Mouse (Mus musculus): ENCODE data around the gene Tmem39a. TPM values are rescaled to one million over a fixed set of nuclear protein-coding genes. Genes with fewer than 3 reads are reported as not detected.

Gene Tmem39a
- total and polyA plus RNA-seq, 3 experiments: 52.3 to 137 (median 61.9) TPM

DNA sequence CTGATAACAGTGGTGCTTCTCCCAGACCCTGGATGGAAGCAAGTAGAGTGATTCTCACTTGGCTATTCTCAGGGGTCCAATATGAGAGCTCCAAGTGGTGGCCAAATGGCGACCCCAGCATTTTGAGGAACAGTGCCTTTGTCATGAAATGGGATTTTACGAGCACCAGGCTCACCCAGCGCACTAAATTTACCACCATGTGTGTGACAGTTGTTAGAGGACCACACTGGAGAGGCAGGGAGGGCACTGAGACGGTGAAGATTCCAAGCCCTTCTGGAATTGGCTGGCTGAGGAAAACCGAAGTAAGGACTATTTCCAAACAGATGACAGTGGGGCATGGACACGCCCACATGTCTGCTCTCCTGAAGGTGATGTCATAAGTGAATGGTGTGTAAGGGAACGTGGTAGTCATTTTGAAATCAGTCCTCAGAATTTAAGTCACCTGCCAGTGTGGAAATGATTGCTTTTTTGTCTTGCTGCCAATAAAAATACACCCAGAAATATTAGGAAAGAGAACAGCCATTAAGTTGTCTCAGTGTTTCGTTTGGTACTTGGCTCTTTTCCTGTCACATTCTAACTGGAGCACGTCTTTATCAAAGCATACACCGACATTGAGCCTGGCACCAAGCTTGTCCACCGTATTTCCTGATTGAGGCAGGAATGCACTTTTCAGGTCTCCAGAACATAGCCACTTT, 40.6 kb downstream of the Tmem39a start:
- dilution Hi-C loops (cut with MboI; ENCODE audit: extremely low pct_ligation_motif_present, extremely low pct_unique_long_range_greater_than_20kb, low sequenced_read_pairs): no loop called here
- in situ Hi-C loops (cut with MboI; ENCODE audit: low pct_ligation_motif_present, low pct_unique_long_range_greater_than_20kb, low sequenced_read_pairs): no loop called here
- Histone ChIP-seq H3K36me3 (replicated peaks in 1 of 2; ENCODE audit: control insufficient read depth in 1 of 2, insufficient read depth in 1 of 2, low read length in 1 of 2) (peaks cover 0 to 8% of the 10 kb centered on the region in 2 experiments), H3K9ac (ENCODE audit: insufficient read depth, low read depth) (no peak overlapping the region), H3K9me3 (replicated peaks; ENCODE audit: low read length) (no peaks in the 10 kb centered on the region), H3K4me2 (ENCODE audit: insufficient read depth, low read depth, poor library complexity, severe bottlenecking) (no peak overlapping the region), H3K27ac (ENCODE audit: insufficient read depth, low read depth) (no peak overlapping the region), H3K27me3 (replicated peaks) (no peaks in the 10 kb centered on the region), H3K79me2 (replicated peaks; ENCODE audit: control insufficient read depth, extremely low read depth, insufficient read depth, poor library complexity, severe bottlenecking) (no peaks in the 10 kb centered on the region), H3K4me3 (replicated peaks in 1 of 3; ENCODE audit: low read depth in 2 of 3, low read length in 2 of 3, poor library complexity in 1 of 3) (no peak overlapping the region), H3K4me1 (ENCODE audit: control insufficient read depth in 1 of 2, insufficient read depth in 2 of 2) (peaks cover 0 to 13% of the 10 kb centered on the region in 2 experiments; a peak in 2 of 4 replicates)
- DNase-seq (ENCODE audit: extremely low read depth): no peak
- TF ChIP-seq EP300 (IDR thresholded peaks at IDR 0.05; ENCODE audit: low read length) (no peak), KAT2A (IDR thresholded peaks at IDR 0.05; ENCODE audit: insufficient replicate concordance, low read length) (no peak), USF1 (IDR thresholded peaks at IDR 0.05; ENCODE audit: low read depth, low read length) (no peak), IRF4 (IDR thresholded peaks at IDR 0.05; ENCODE audit: low read depth, low read length) (no peak), SIN3A (IDR thresholded peaks at IDR 0.05; ENCODE audit: low read length) (no peak), ZKSCAN1 (IDR thresholded peaks at IDR 0.05; ENCODE audit: borderline replicate concordance, low read depth, low read length) (no peak), CTCF (conservative IDR thresholded peaks at IDR 0.05 in 1 of 2, IDR thresholded peaks at IDR 0.05 in 1 of 2; ENCODE audit: low read depth in 2 of 2, low read length in 2 of 2) (no peak), BHLHE40 (IDR thresholded peaks at IDR 0.05; ENCODE audit: low read depth, low read length) (no peak), MAX (IDR thresholded peaks at IDR 0.05; ENCODE audit: low read length) (no peak), POLR2AphosphoS2 (IDR thresholded peaks at IDR 0.05; ENCODE audit: low read depth, low read length) (no peak), GABPA (IDR thresholded peaks at IDR 0.05; ENCODE audit: insufficient replicate concordance, low read depth, low read length) (no peak), JUN (IDR thresholded peaks at IDR 0.05; ENCODE audit: insufficient read depth, low read depth, low read length) (no peak), CHD1 (IDR thresholded peaks at IDR 0.05; ENCODE audit: low read depth, low read length) (no peak), ETS1 (conservative IDR thresholded peaks at IDR 0.05; ENCODE audit: low read depth, low read length) (no peak)

DNA sequence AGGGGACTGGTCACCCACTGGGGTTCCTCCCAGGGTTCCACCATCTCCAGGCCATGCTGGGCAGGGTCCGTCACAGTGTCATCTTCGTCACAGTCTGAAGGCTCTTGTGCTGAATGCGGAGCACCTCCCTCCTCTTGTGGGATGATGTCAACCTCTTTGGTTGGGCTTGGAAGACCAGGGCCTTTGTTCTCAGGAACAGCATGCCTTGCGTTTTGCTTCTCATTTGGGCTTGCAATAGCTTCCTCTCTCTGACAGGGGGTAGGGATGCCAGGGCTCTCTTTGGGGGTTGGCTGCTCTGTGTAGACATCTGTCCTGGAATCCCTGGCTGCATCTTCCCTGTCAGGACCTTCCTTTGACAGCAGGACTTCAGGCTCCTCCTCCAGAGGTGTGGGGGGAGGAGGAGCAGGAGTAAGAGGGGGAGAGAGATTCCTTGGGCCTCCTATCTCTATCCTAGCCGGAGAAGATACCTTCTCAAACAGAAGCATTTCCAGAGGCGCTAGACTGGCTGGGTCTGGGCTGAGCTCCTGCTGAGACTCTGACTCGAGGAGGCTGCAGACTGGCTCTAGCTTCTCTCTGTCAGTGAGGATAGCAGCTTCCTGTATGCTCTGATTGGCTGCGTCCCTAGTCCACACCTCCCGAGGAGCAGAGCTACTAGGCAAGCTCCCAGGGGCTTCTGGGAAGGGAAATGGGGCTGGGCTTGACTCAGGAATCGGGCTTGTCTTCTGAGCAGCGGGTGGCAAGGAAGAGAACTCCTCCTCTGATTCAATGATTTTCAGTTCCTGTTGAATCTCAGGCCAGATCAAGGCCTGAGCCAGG, 44.7 kb downstream of the Tmem39a start:
- no peak overlapping the region for H3K4me2 ChIP-seq (ENCODE audit: insufficient read depth, low read depth, poor library complexity, severe bottlenecking)
- dilution Hi-C loops (cut with MboI; ENCODE audit: extremely low pct_ligation_motif_present, extremely low pct_unique_long_range_greater_than_20kb, low sequenced_read_pairs): no loop called here
- no peaks in the 10 kb centered on the region for H3K27me3 ChIP-seq (replicated peaks)
- H3K4me3 ChIP-seq (replicated peaks in 1 of 3; ENCODE audit: low read depth in 2 of 3, low read length in 2 of 3, poor library complexity in 1 of 3): no peak overlapping the region
- in situ Hi-C loops (cut with MboI; ENCODE audit: low pct_ligation_motif_present, low pct_unique_long_range_greater_than_20kb, low sequenced_read_pairs): no loop called here
- TF ChIP-seq MAFK (IDR thresholded peaks at IDR 0.05; ENCODE audit: insufficient replicate concordance, low read length) (no peak), MEF2A (IDR thresholded peaks at IDR 0.05; ENCODE audit: borderline replicate concordance, low read depth, low read length) (no peak), NRF1 (IDR thresholded peaks at IDR 0.05; ENCODE audit: low read depth, low read length) (no peak), TBP (conservative IDR thresholded peaks at IDR 0.05; ENCODE audit: low read depth, low read length) (peak; percentile 62; the same call in 1 of the 2 replicates), BHLHE40 (IDR thresholded peaks at IDR 0.05; ENCODE audit: low read depth, low read length) (no peak), MXI1 (IDR thresholded peaks at IDR 0.05; ENCODE audit: low read depth, low read length) (0 out of 2 replicates have a peak, but pooled peaks have one; percentile 32), JUND (conservative IDR thresholded peaks at IDR 0.05; ENCODE audit: low read depth, low read length) (no peak), ZMIZ1 (IDR thresholded peaks at IDR 0.05; ENCODE audit: low read depth, low read length) (no peak), EP300 (IDR thresholded peaks at IDR 0.05; ENCODE audit: low read length) (no peak), POLR2A (IDR thresholded peaks at IDR 0.05; ENCODE audit: low read depth, low read length) (peak; percentile 61), KAT2A (IDR thresholded peaks at IDR 0.05; ENCODE audit: insufficient replicate concordance, low read length) (no peak), CHD2 (IDR thresholded peaks at IDR 0.05; ENCODE audit: low read length) (0 out of 2 replicates have a peak, but pooled peaks have one; percentile 11), PAX5 (IDR thresholded peaks at IDR 0.05; ENCODE audit: low read length) (no peak), ELF1 (IDR thresholded peaks at IDR 0.05; ENCODE audit: low read depth, low read length) (peak; percentile 44), NELFE (IDR thresholded peaks at IDR 0.05; ENCODE audit: low read depth, low read length) (peak; percentile 13; the same call in 1 of the 2 replicates), TCF12 (IDR thresholded peaks at IDR 0.05; ENCODE audit: low read depth, low read length) (peak; percentile 33; the same call in 1 of the 2 replicates), ZNF384 (IDR thresholded peaks at IDR 0.05; ENCODE audit: low read depth, low read length) (no peak), MYC (IDR thresholded peaks at IDR 0.05; ENCODE audit: low read depth, low read length) (no peak)
- no peaks in the 10 kb centered on the region for H3K9me3 ChIP-seq (replicated peaks; ENCODE audit: low read length)
- DNase-seq (ENCODE audit: extremely low read depth): peak; percentile 63
- H3K4me1 ChIP-seq (ENCODE audit: control insufficient read depth in 1 of 2, insufficient read depth in 2 of 2): peaks cover 0 to 13% of the 10 kb centered on the region in 2 experiments; a peak in 2 of 4 replicates
- no peaks in the 10 kb centered on the region for H3K79me2 ChIP-seq (replicated peaks; ENCODE audit: control insufficient read depth, extremely low read depth, insufficient read depth, poor library complexity, severe bottlenecking)
- no peak overlapping the region for H3K9ac ChIP-seq (ENCODE audit: insufficient read depth, low read depth)
- H3K27ac ChIP-seq (ENCODE audit: insufficient read depth, low read depth): no peak overlapping the region
- H3K36me3 ChIP-seq (replicated peaks in 1 of 2; ENCODE audit: control insufficient read depth in 1 of 2, insufficient read depth in 1 of 2, low read length in 1 of 2): no peaks in the 10 kb centered on the region
